Mouse (Mus musculus) inflammation-experienced regulatory T-cells (primary cell): ENCODE measurements around the gene Olfr1245. TPM values are rescaled to one million over a fixed set of nuclear protein-coding genes. Genes with fewer than 3 reads are reported as not detected.

ENCODE experiments used
- polyA plus RNA-seq, 2 experiments: library from polyadenylated mRNA; unstranded; fragments of 100-300 nt; shearing (Covaris generic); gene quantifications; one replicate each; pipeline ENCODE4 v1.2.1; 2017

Gene Olfr1245
- polyA plus RNA-seq: under 1 TPM; 0.14 to 0.33 TPM

DNA sequence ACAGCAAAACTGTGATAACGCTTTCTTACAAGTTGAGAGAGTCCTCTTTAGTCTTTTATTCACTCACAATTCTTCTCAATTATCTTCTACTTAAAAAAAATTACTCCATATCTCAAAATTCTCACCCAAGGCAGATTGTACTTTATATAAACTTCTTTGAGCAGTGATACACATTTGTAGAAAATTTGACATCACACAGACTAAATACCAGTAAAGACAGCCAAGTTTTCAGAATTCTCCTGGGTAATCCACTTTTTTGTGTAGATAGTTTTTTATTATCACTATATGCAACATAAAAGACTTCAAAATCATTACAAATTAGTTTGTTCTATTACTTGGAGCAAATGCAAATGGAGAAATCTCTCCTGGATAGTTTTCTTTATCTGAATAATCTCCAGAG, at the start of gene Olfr1245:
Olfr1245 (minus strand) TSS at position 101 of the 400 bp plus-strand sequence.

DNA sequence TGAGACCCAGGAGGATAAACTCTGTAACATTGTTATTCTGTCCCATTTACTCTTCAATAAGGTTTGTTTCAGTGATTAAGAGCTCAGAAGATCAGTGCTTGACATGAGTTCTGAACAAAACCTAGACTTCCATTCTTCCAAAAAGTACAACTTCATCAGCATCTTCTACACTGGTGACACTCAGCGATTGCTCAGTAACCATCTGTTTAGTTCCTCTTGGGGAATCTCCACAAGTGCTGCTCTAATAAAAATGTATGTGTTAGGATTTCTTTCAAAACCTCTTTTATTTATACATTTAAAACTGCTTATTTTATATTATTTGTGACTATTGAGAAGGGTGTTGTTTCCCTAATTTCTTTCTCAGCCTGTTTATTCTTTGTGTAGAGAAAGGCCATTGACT, 39.9 kb upstream of the Olfr1245 start, which contains the start of gene Olfr1248:
Olfr1248 (minus strand) TSS at position 101 of the 400 bp plus-strand sequence.

DNA sequence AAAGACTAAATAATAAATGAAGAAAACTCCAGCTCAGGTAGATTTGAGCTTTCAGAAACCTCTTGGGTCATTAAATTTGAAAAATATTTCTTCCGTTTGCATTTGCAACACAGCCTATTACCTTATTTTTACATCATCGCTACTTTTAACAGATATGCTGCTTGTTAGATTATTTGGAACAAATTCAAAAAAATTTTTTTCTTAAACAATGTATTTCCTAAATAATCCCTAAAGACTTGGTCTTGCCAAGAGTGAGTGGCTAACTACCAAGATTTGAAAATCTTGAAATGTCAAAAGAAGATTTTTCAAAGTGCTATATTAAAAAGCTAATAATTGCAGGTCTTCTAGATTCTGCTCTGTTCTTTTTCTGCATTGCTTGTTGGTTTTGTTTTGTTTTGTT, 35.8 kb upstream of the Olfr1245 start, which contains the start of gene Olfr1247:
Olfr1247 (minus strand) TSS at position 101 of the 400 bp plus-strand sequence.

DNA sequence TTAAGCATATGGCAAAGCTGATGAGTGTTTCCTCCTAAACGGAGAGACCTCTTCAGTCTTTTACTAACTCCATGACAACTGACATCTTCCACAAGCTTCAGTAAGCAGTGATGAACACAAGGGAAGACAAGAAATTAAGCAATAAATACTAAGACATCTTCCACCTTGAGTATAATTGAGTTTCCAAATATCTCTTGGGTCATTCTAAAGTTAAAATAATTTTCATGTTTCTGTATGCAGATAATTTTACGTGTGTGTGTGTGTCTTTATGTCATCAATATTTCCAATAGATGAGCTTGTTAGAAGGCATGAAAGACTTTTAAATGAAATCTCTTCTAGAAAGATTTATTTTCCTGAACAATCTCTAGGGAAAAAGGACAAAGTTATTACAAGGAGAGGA, 14.8 kb upstream of the Olfr1245 start, which contains the start of gene Olfr1246:
Olfr1246 (minus strand) TSS at position 101 of the 400 bp plus-strand sequence.

DNA sequence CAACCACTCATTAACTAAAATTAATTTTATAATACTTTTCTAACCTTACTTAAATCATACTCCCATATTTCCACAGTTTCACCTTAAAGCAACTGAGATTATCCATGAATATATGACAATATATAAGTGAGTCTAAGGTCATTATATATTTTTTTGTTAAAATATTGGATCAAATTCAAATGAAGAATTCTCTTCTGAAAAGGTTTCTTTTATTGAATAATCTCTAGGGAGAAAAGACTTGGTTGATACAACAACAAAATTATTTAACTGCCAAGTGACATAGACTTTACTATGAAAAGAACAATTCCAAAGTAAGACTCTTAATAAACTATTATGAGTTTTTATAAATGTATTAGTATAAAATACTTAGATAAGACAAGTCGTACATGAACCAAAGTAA, 46.9 kb downstream of the Olfr1245 start, which contains the start of gene Olfr1243:
Olfr1243 (minus strand) TSS at position 101 of the 400 bp plus-strand sequence.

Other genes with a start within 250 kb of the Olfr1245 start
- not detected for gene Olfr1232, start 248.8 kb downstream of the Olfr1245 start, polyA plus RNA-seq
- under 1 TPM; 0.06 to 0.67 TPM for gene Olfr1233, start 236.0 kb downstream of the Olfr1245 start, polyA plus RNA-seq
- under 1 TPM in 1 of 2 experiments, not detected in 1; 0.23 TPM for gene Olfr1234, start 213.6 kb downstream of the Olfr1245 start, polyA plus RNA-seq
- under 1 TPM in 1 of 2 experiments, not detected in 1; 0.11 TPM for gene Olfr1238, start 168.8 kb downstream of the Olfr1245 start, polyA plus RNA-seq
- not detected for gene Olfr1239, start 158.0 kb downstream of the Olfr1245 start, polyA plus RNA-seq
- gene Olfr1240, start 135.4 kb downstream of the Olfr1245 start, polyA plus RNA-seq: not detected
- not detected for gene Olfr1241, start 91.3 kb downstream of the Olfr1245 start, polyA plus RNA-seq
- gene Olfr1242, start 80.1 kb downstream of the Olfr1245 start, polyA plus RNA-seq: not detected
- not detected for gene Olfr1243, start 47.0 kb downstream of the Olfr1245 start, polyA plus RNA-seq
- under 1 TPM in 1 of 2 experiments, not detected in 1; 0.88 TPM for gene Olfr1246, start 14.7 kb upstream of the Olfr1245 start, polyA plus RNA-seq
- gene Olfr1247, start 35.7 kb upstream of the Olfr1245 start, polyA plus RNA-seq: under 1 TPM; 0.11 to 0.39 TPM
- gene Olfr1248, start 39.8 kb upstream of the Olfr1245 start, polyA plus RNA-seq: not detected
- gene Olfr1249, start 56.5 kb upstream of the Olfr1245 start, polyA plus RNA-seq: not detected
- gene Olfr1250, start 83.0 kb upstream of the Olfr1245 start, polyA plus RNA-seq: under 1 TPM in 1 of 2 experiments, not detected in 1; 0.09 TPM
- gene Olfr1251, start 93.5 kb upstream of the Olfr1245 start, polyA plus RNA-seq: not detected
- gene Olfr1252, start 146.6 kb upstream of the Olfr1245 start, polyA plus RNA-seq: not detected
- gene Olfr1253, start 178.6 kb upstream of the Olfr1245 start, polyA plus RNA-seq: not detected
- gene Olfr1254, start 215.2 kb upstream of the Olfr1245 start, polyA plus RNA-seq: not detected
- gene Olfr1255, start 233.6 kb upstream of the Olfr1245 start, polyA plus RNA-seq: not detected